Mouse (Mus musculus) kidney, embryonic 15.5 days (tissue): ENCODE results near the gene Exoc6b. TPM values are rescaled to one million over a fixed set of nuclear protein-coding genes. Genes with fewer than 3 reads are reported as not detected.

Experiments used
- ATAC-seq: fragments of 200-750 bp; cut with Nextera tagmentation; replicated peaks from 2 replicates; pipeline ENCODE4 v1.8.0; 2017; ENCODE audit warnings: moderate TSS enrichment; ENCODE audit not compliant: low FRiP score
- H3K27ac ChIP-seq: fragments of 300-500 bp; sonication (generic); 2 replicates; pipeline ENCODE4 v1.5.1; 2015; ENCODE audit warnings: mild to moderate bottlenecking, inconsistent platforms
- H3K27me3 ChIP-seq: fragments of 300-500 bp; sonication (generic); 2 replicates; pipeline ENCODE4 v1.6.1; 2015; ENCODE audit warnings: inconsistent platforms
- H3K36me3 ChIP-seq: fragments of 300-500 bp; sonication (generic); 2 replicates; pipeline ENCODE4 v1.6.1; 2015; ENCODE audit warnings: inconsistent platforms
- H3K4me1 ChIP-seq: fragments of 300-500 bp; sonication (generic); 2 replicates; pipeline ENCODE4 v1.6.1; 2015; ENCODE audit warnings: inconsistent platforms
- H3K4me2 ChIP-seq: fragments of 300-500 bp; sonication (generic); 2 replicates; pipeline ENCODE4 v1.6.1; 2015; ENCODE audit warnings: moderate library complexity, mild to moderate bottlenecking, inconsistent platforms
- H3K4me3 ChIP-seq: fragments of 300-500 bp; sonication (generic); replicated peaks from 2 replicates; pipeline ENCODE4 v1.5.1; 2015; ENCODE audit warnings: mild to moderate bottlenecking, inconsistent platforms
- H3K9ac ChIP-seq: fragments of 300-500 bp; sonication (generic); 2 replicates; pipeline ENCODE4 v1.6.1; 2015; ENCODE audit warnings: mild to moderate bottlenecking, inconsistent platforms
- H3K9me3 ChIP-seq: fragments of 300-500 bp; sonication (generic); replicated peaks from 2 replicates; pipeline ENCODE4 v1.6.1; 2016; ENCODE audit warnings: inconsistent platforms
- WGBS: fragments of 180-500 bp; shearing (Covaris S2); methylation state at CpG from one replicate; pipeline ENCODE4 v1.1.7; 2015; ENCODE audit warnings: mixed read lengths; 5-methylcytosine and 5-hydroxymethylcytosine counted together
- polyA plus RNA-seq: library from polyadenylated mRNA; unstranded; fragments of >200 nt; fragmentation: Nextera tagmentation; extraction: Ambion mirVana; gene quantifications from 2 replicates; pipeline ENCODE4 v1.2.1, GENCODE M21; 2015

Gene Exoc6b
- polyA plus RNA-seq, 1 experiment from 2014 or later = 27.7 TPM

- ATAC-seq = peak; percentile 38; the same call in 1 of the 2 replicates
- Histone ChIP-seq H3K9ac (no peak overlapping the region), H3K4me1 (peaks cover 13% of the 10 kb centered on the region), H3K4me3 (0 out of 2 replicates have a peak overlapping the region, but pooled peaks have one; percentile 5), H3K9me3 (no peaks in the 10 kb centered on the region), H3K36me3 (no peaks in the 10 kb centered on the region), H3K4me2 (peak overlapping the region; percentile 47), H3K27me3 (peaks cover 97% of the 10 kb centered on the region), H3K27ac (no peak overlapping the region)
- whole genome bisulfite sequencing = 33% methylated on average over 25 of the region's 25 CpGs
Observed at GRCm38 (mm10) chr6:84573905-84574660, 495.2 kb downstream of the Exoc6b start.

GRCm38 (mm10) chr6:84570039-84570438 is 499.3 kb downstream of the Exoc6b start:
- Histone ChIP-seq H3K36me3 (no peaks in the 10 kb centered on the region), H3K27ac (no peak overlapping the region), H3K9me3 (no peaks in the 10 kb centered on the region), H3K4me1 (peaks cover 13% of the 10 kb centered on the region), H3K4me3 (no peak overlapping the region), H3K27me3 (peaks cover 76% of the 10 kb centered on the region), H3K4me2 (no peak overlapping the region), H3K9ac (no peak overlapping the region)
- ATAC-seq = no peak
- WGBS = 45% methylated on average over 3 of the region's 3 CpGs

GRCm38 (mm10) chr6:84569590-84569989 is 499.7 kb downstream of the Exoc6b start:
- H3K4me1 ChIP-seq = peaks cover 13% of the 10 kb centered on the region
- ATAC-seq = no peak

GRCm38 (mm10) chr6:84568880-84569279 is 500.4 kb downstream of the Exoc6b start:
- peaks cover 10% of the 10 kb centered on the region for H3K4me1 ChIP-seq
- no peaks in the 10 kb centered on the region for H3K9me3 ChIP-seq
- no peak overlapping the region for H3K9ac ChIP-seq
- WGBS = 66% methylated on average over 6 of the region's 6 CpGs
- ATAC-seq = no peak
- no peak overlapping the region for H3K4me2 ChIP-seq
- H3K27ac ChIP-seq = no peak overlapping the region
- H3K36me3 ChIP-seq = no peaks in the 10 kb centered on the region
- peaks cover 76% of the 10 kb centered on the region for H3K27me3 ChIP-seq
- no peak overlapping the region for H3K4me3 ChIP-seq

More at GRCm38 (mm10) chr6:84569590-84569989, 499.7 kb downstream of the Exoc6b start:
- no peak overlapping the region for H3K9ac ChIP-seq
- H3K4me3 ChIP-seq = no peak overlapping the region
- H3K9me3 ChIP-seq = no peaks in the 10 kb centered on the region
- peaks cover 76% of the 10 kb centered on the region for H3K27me3 ChIP-seq
- no peak overlapping the region for H3K27ac ChIP-seq
- H3K36me3 ChIP-seq = no peaks in the 10 kb centered on the region
- H3K4me2 ChIP-seq = no peak overlapping the region

Other genes starting within 250 kb of the Exoc6b start
- gene Spr, start 68.3 kb upstream of the Exoc6b start, polyA plus RNA-seq = 64.0 and 66.6 TPM in 2 replicates
- 12.1 and 12.9 TPM in 2 replicates for gene Emx1, start 117.9 kb upstream of the Exoc6b start, polyA plus RNA-seq